Mouse (Mus musculus) adrenal gland, adult 2 months (tissue): ENCODE results near the gene Dusp21. TPM values are rescaled to one million over a fixed set of nuclear protein-coding genes. Genes with fewer than 3 reads are reported as not detected.

Experiments
- DNase-seq: peaks from one replicate; pipeline ENCODE4 v3.0.0; 2021
- long read RNA-seq: library from polyadenylated mRNA; stranded (forward); transcript quantifications from one replicate; pipeline ENCODE4 v2.0.0, GENCODE M21; 2021
- polyA plus RNA-seq: library from polyadenylated mRNA; depleted of rRNA; stranded (reverse); fragments of >200 nt; gene quantifications from 2 replicates; pipeline ENCODE4 v1.2.3, GENCODE M21; 2012; rRNA removed
- total RNA-seq, 2 experiments: library from RNA; stranded (reverse); gene quantifications; 2 replicates each; pipeline ENCODE4 v1.2.3; 2021

The Dusp21 gene
- total RNA-seq (not detected), polyA plus RNA-seq (not detected in 2 replicates)
- long read RNA-seq, result 0 reads

DNA sequence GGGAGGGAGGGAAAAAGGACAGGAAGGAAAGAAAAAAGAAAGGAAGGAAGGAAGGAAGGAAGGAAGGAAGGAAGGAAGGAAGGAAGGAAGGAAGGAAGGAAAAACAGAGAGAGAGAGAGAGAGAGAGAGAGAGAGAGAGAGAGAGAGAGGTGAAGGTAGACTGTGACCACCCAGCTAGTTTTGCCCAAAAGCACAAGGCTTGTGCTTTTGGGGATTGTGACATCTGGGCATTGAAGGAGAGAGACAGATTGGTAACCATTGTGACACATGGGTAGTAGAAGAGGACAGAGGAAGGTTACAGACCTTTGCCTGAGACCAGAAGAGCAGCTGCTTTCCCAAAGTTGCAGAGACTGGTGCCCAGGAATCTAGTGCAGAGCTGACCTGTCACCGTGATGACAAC, at the start of gene Dusp21:
TSS of gene Dusp21 (plus strand) at position 301 of the 400 bp plus-strand sequence.
- DNase-seq, result no peak

DNA sequence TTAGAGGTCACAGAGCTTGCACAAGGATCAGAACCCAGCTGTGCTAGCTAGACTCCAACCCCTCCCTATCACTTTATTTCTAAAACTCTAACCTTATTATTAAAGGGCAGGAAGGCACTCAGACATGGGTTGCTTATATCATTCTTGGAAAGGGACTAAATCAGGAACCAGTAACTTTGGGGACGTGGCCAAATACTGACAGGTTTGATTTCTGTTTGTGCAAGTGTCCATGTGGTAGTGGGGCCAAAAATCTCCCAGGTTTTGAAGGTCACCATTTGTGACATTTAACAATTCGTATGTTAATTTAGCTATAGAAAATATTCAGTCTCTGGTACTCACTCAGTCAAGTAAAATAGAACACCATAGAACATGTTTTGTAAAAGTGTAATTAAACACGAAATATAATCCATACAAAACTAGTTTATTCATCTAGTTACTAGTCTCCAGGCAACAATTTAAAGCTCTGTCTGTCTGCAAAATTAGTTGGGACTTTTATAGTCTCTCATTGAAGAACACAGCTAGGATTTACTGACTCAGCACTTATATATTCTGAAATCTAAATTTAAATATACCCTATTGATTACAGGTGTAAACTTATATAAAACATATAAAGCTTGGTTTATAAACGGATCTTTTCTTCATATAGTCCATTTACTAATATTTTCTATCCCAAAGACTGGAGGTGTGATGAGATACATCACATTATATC, 15.2 kb downstream of the Dusp21 start:
- peak; percentile 16 for DNase-seq

DNA sequence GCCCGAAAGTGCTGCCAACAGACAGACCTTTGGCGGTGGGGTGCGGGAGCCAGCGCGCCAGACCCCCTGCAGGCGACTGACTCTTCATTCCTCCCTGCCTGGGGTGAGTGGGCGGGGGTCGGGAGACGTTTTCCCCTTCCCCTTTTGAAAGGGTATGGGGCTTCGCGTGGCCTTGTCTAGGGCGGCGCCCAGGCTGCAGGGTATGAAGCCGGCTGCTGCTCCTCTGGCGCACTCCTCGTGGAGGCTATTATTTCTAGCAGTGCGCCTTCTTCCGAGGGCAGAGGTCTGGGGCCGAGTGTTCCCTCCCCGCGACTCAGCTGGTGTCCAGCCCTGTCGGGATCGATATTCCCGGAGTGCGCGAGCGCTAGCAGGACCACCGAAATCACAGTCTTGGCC, 16.1 kb downstream of the Dusp21 start:
- DNase-seq, result no peak

DNA sequence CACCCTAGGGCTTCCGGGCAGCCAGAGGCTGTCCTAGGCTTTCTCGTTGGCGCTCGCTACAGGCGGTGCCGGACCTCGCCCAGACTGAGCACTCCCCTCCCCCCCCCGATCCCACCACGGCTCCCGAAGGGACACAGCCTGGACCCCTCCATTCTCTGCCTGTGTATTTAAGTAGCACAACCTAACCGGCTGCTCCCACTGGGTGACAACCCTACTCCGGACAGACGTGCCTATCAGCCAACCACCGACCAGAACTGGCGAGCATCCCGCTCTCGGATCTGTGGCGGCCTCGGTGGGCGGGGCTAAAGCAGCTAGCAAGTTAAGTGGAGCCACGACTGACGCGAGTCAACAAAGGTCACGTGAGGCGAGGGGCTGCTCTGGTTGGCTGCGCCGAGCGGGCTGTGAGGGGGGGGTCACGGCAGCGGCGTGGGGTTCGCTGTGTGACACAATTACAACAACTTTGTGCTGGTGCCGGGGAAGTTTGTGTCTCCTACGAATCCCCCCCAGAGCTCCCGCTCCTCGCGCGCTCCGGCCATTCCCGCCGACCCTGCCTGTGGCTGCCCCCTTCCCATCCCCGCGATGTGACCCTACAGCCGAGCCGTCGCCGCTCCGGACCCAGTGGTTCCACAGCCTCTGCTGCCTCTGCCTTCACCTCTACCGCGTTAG, 16.7 kb downstream of the Dusp21 start, which contains the start of gene Kdm6a:
TSS of gene Kdm6a (plus strand) at position 384 of the 666 bp plus-strand sequence.
- DNase-seq, result peak; percentile 100

- peak; percentile 83 for DNase-seq
Measured at GRCm38 (mm10) chrX:18162861-18163731, 17.4 kb downstream of the Dusp21 start.

- peak; percentile 62 for DNase-seq
Measured at GRCm38 (mm10) chrX:18163917-18164624, 18.4 kb downstream of the Dusp21 start.

DNA sequence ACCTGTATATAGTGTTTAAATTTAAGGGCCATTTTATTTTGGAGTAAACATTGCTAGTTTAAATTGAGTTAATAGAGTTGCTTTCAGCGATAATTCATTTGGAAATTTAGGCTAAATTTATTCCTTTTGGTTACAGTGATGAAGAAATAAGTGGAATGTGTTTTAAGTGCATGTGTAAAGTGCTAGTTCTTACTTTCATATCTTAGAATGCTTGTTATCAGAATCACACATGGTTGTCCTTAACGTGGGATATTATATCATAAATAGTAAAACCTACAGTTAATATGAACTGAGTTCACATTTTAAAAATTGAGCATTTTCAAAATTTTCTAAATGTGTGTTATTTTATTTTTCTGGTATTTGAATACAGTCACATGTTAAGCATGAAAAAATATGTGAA, 19.5 kb downstream of the Dusp21 start:
- DNase-seq, result no peak

DNA sequence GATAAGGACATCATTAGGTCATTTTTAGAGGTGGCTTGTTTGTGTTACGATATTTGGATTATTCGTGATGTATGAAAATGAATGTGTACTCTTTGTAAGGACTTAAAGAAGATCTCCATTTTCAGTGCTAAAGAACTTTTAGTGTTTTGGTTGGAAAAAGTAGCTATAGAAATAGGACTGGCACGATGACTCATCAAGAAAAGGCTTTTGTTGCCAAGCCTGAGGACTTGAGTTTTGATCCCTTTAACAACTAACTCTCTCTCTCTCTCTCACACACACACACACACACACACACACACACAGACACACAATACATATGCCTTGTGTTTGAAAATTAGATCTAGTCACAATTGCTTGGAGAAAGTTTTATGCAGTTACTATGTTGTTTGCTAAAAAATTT, 21.3 kb downstream of the Dusp21 start:
- no peak for DNase-seq

GRCm38 (mm10) chrX:18168940-18169339, 23.3 kb downstream of the Dusp21 start:
- DNase-seq, result no peak

GRCm38 (mm10) chrX:18174831-18175230, 29.2 kb downstream of the Dusp21 start:
- no peak for DNase-seq

GRCm38 (mm10) chrX:18177803-18178202, 32.1 kb downstream of the Dusp21 start:
- no peak for DNase-seq

GRCm38 (mm10) chrX:18179492-18179891, 33.8 kb downstream of the Dusp21 start:
- no peak for DNase-seq

GRCm38 (mm10) chrX:18187203-18187602, 41.5 kb downstream of the Dusp21 start:
- DNase-seq, result no peak

DNA sequence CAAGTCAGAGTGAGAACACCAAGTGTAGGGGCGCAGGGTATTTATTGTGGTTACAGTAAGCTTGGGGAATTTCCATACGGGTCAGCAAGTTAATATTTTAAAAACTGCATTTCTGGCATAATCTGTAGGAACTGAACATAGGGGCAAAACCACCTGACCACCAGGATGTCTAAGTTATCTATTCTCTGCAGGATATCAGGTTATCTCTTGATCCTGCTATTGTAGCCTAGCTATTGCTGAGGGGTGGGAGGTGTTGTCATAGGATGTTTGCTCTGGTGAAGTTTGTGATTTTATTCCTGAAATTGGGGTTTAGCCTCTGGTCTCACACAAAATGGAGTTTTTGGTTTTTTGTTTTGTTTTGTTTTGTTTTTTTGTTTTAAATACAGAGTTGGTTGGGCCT, 42.6 kb downstream of the Dusp21 start:
- DNase-seq, result no peak

Other genes with a start within 250 kb of the Dusp21 start
- 10 to 100 TPM; 37.1 to 56.2 TPM for gene Kdm6a, start 16.7 kb downstream of the Dusp21 start, total RNA-seq
- gene Kdm6a, start 16.7 kb downstream of the Dusp21 start, polyA plus RNA-seq, result 14.9 and 15.7 TPM in 2 replicates